Mouse (Mus musculus) left cerebral cortex, adult 11 months (tissue): ENCODE measurements around the gene Car5a.

Experiments used
- DNase-seq: peaks from one replicate; pipeline ENCODE4 v3.0.0; 2022; ENCODE audit warnings: low spot score

The Car5a gene

GRCm38 (mm10) chr8:121944831-121945230, at the start of gene Car5a:
Gene Car5a, minus strand, starts transcription at chr8:121944904.
- no peak for DNase-seq

GRCm38 (mm10) chr8:121992911-121993310, 48.2 kb upstream of the Car5a start:
- no peak for DNase-seq

- no peak for DNase-seq
Observed at GRCm38 (mm10) chr8:121991611-121992010, 46.9 kb upstream of the Car5a start.

GRCm38 (mm10) chr8:121990506-121991255, 46.0 kb upstream of the Car5a start:
- DNase-seq, result no peak

- DNase-seq, result no peak
Observed at GRCm38 (mm10) chr8:121987892-121988291, 43.2 kb upstream of the Car5a start.

GRCm38 (mm10) chr8:121985673-121986072, 41.0 kb upstream of the Car5a start:
- no peak for DNase-seq

GRCm38 (mm10) chr8:121981520-121981895, 36.8 kb upstream of the Car5a start:
- DNase-seq, result no peak

GRCm38 (mm10) chr8:121980792-121981519, 36.3 kb upstream of the Car5a start:
- DNase-seq, result no peak

- DNase-seq, result no peak
Observed at GRCm38 (mm10) chr8:121978670-121979069, 34.0 kb upstream of the Car5a start.

- peak; percentile 35 for DNase-seq
Observed at GRCm38 (mm10) chr8:121977819-121978590, 33.3 kb upstream of the Car5a start.

GRCm38 (mm10) chr8:121973906-121974305, 29.2 kb upstream of the Car5a start:
- no peak for DNase-seq

- DNase-seq, result no peak
Observed at GRCm38 (mm10) chr8:121971488-121972058, 26.9 kb upstream of the Car5a start.

- no peak for DNase-seq
Observed at GRCm38 (mm10) chr8:121970225-121970624, 25.5 kb upstream of the Car5a start.

GRCm38 (mm10) chr8:121968542-121968941, 23.8 kb upstream of the Car5a start:
- no peak for DNase-seq

- no peak for DNase-seq
Observed at GRCm38 (mm10) chr8:121967977-121968376, 23.3 kb upstream of the Car5a start.

GRCm38 (mm10) chr8:121966714-121967448, 22.2 kb upstream of the Car5a start:
- DNase-seq, result no peak

GRCm38 (mm10) chr8:121966110-121966509, 21.4 kb upstream of the Car5a start:
- no peak for DNase-seq

- DNase-seq, result no peak
Observed at GRCm38 (mm10) chr8:121964716-121965512, 20.2 kb upstream of the Car5a start.

- DNase-seq, result no peak
Observed at GRCm38 (mm10) chr8:121962892-121963291, 18.2 kb upstream of the Car5a start.

- DNase-seq, result no peak
Observed at GRCm38 (mm10) chr8:121958395-121958794, 13.7 kb upstream of the Car5a start.
